Mouse (Mus musculus): Measurements from ENCODE around the gene Odf3l1. TPM values are rescaled to one million over a fixed set of nuclear protein-coding genes. Genes with fewer than 3 reads are reported as not detected.

Odf3l1 gene
- total and polyA plus RNA-seq, 2 experiments from 2014 or later, result 0.14 to 0.42 TPM

GRCm38 (mm10) chr9:56865673-56866400 lies 1.4 kb upstream of the Odf3l1 start:
- TF ChIP-seq CTCF (IDR thresholded peaks at IDR 0.05; ENCODE audit: low read depth), result no peak
- Histone ChIP-seq H3K4me2 (ENCODE audit: low read depth, low read length) (peak overlapping the region; percentile 50), H3K27me3 (ENCODE audit: insufficient read depth, low read length) (0 out of 2 replicates have a peak, but pooled peaks cover 4% of the 10 kb centered on the region), H3K27ac (peak overlapping the region; percentile 38; the same call in 1 of the 2 replicates), H3K4me1 (ENCODE audit: insufficient read depth, low read length) (peaks cover 13% of the 10 kb centered on the region; the same call in 1 of the 2 replicates), H3K9me3 (ENCODE audit: low read length) (no peaks in the 10 kb centered on the region), H3K4me3 (ENCODE audit: low read length) (peak overlapping the region; percentile 22), H3K36me3 (ENCODE audit: insufficient read depth, low read length) (no peaks in the 10 kb centered on the region), H3K9ac (replicated peaks; ENCODE audit: low read length) (0 out of 2 replicates have a peak overlapping the region, but pooled peaks have one; percentile 3)
- DNase-seq (ENCODE audit: low spot score) (no peak), ATAC-seq (no peak)
- WGBS, result 68% methylated on average over 11 of the region's 11 CpGs

GRCm38 (mm10) chr9:56864832-56865231 lies 353 bp upstream of the Odf3l1 start, which contains the start of gene Cspg4:
Gene Cspg4, plus strand, starts transcription at chr9:56865033.
- TF ChIP-seq CTCF (IDR thresholded peaks at IDR 0.05; ENCODE audit: low read depth), result no peak
- Histone ChIP-seq H3K4me1 (ENCODE audit: insufficient read depth, low read length) (peaks cover 10% of the 10 kb centered on the region; the same call in 1 of the 2 replicates), H3K27ac (peak within 1 kb of the TSS; percentile 38; the same call in 1 of the 2 replicates), H3K4me3 (ENCODE audit: low read length) (peak within 1 kb of the TSS; percentile 22), H3K36me3 (ENCODE audit: insufficient read depth, low read length) (no peaks in the 10 kb centered on the region), H3K9me3 (ENCODE audit: low read length) (no peaks in the 10 kb centered on the region), H3K27me3 (ENCODE audit: insufficient read depth, low read length) (0 out of 2 replicates have a peak, but pooled peaks cover 4% of the 10 kb centered on the region), H3K4me2 (ENCODE audit: low read depth, low read length) (peak within 1 kb of the TSS; percentile 50), H3K9ac (replicated peaks; ENCODE audit: low read length) (0 out of 2 replicates have a peak within 1 kb of the TSS, but pooled peaks have one; percentile 3)
- WGBS, result 5% methylated on average over 24 of the region's 24 CpGs
- ATAC-seq (no peak), DNase-seq (ENCODE audit: low spot score) (peak; percentile 66)

GRCm38 (mm10) chr9:56862863-56863262 lies 1.6 kb downstream of the Odf3l1 start:
- WGBS, result 70% methylated on average over 2 of the region's 2 CpGs
- Histone ChIP-seq H3K27me3 (ENCODE audit: insufficient read depth, low read length) (0 out of 2 replicates have a peak, but pooled peaks cover 4% of the 10 kb centered on the region), H3K27ac (no peak overlapping the region), H3K4me2 (ENCODE audit: low read depth, low read length) (no peak overlapping the region), H3K4me1 (ENCODE audit: insufficient read depth, low read length) (peaks cover 3% of the 10 kb centered on the region; the same call in 1 of the 2 replicates), H3K9me3 (ENCODE audit: low read length) (no peaks in the 10 kb centered on the region), H3K36me3 (ENCODE audit: insufficient read depth, low read length) (no peaks in the 10 kb centered on the region), H3K4me3 (ENCODE audit: low read length) (no peak overlapping the region), H3K9ac (replicated peaks; ENCODE audit: low read length) (no peak overlapping the region)
- DNase-seq (ENCODE audit: low spot score), result no peak
- TF ChIP-seq CTCF (IDR thresholded peaks at IDR 0.05; ENCODE audit: low read depth), result no peak
- ATAC-seq, result no peak

- TF ChIP-seq CTCF (IDR thresholded peaks at IDR 0.05; ENCODE audit: low read depth), result no peak
- Histone ChIP-seq H3K4me1 (ENCODE audit: insufficient read depth, low read length) (peaks cover 3% of the 10 kb centered on the region; the same call in 1 of the 2 replicates), H3K27me3 (ENCODE audit: insufficient read depth, low read length) (0 out of 2 replicates have a peak, but pooled peaks cover 4% of the 10 kb centered on the region), H3K4me2 (ENCODE audit: low read depth, low read length) (no peak overlapping the region), H3K4me3 (ENCODE audit: low read length) (no peak overlapping the region), H3K36me3 (ENCODE audit: insufficient read depth, low read length) (no peaks in the 10 kb centered on the region), H3K27ac (no peak overlapping the region), H3K9ac (replicated peaks; ENCODE audit: low read length) (no peak overlapping the region), H3K9me3 (ENCODE audit: low read length) (no peaks in the 10 kb centered on the region)
- WGBS, result 57% methylated on average over 15 of the region's 15 CpGs
- DNase-seq (ENCODE audit: low spot score) (no peak), ATAC-seq (no peak)
Measured at GRCm38 (mm10) chr9:56860486-56861269, 3.8 kb downstream of the Odf3l1 start.

- no peak overlapping the region for H3K4me2 ChIP-seq (ENCODE audit: low read depth, low read length)
- no peak overlapping the region for H3K27ac ChIP-seq
- no peak overlapping the region for H3K4me3 ChIP-seq (ENCODE audit: low read length)
- 61% methylated on average over 3 of the region's 3 CpGs for WGBS
- H3K36me3 ChIP-seq (ENCODE audit: insufficient read depth, low read length), result no peaks in the 10 kb centered on the region
- no peaks in the 10 kb centered on the region for H3K9me3 ChIP-seq (ENCODE audit: low read length)
- no peak for DNase-seq (ENCODE audit: low spot score)
- no peak for ATAC-seq
- H3K9ac ChIP-seq (replicated peaks; ENCODE audit: low read length), result no peak overlapping the region
- peaks cover 3% of the 10 kb centered on the region; the same call in 1 of the 2 replicates for H3K4me1 ChIP-seq (ENCODE audit: insufficient read depth, low read length)
- TF ChIP-seq CTCF (IDR thresholded peaks at IDR 0.05; ENCODE audit: low read depth), result no peak
- H3K27me3 ChIP-seq (ENCODE audit: insufficient read depth, low read length), result 0 out of 2 replicates have a peak, but pooled peaks cover 4% of the 10 kb centered on the region
Measured at GRCm38 (mm10) chr9:56860035-56860434, 4.4 kb downstream of the Odf3l1 start.

GRCm38 (mm10) chr9:56857463-56857862 lies 7.0 kb downstream of the Odf3l1 start:
- H3K36me3 ChIP-seq (ENCODE audit: insufficient read depth, low read length), result no peaks in the 10 kb centered on the region
- H3K27ac ChIP-seq, result no peak overlapping the region
- H3K4me1 ChIP-seq (ENCODE audit: insufficient read depth, low read length), result no peaks in the 10 kb centered on the region
- TF ChIP-seq CTCF (IDR thresholded peaks at IDR 0.05; ENCODE audit: low read depth), result no peak
- no peak overlapping the region for H3K9ac ChIP-seq (replicated peaks; ENCODE audit: low read length)
- no peaks in the 10 kb centered on the region for H3K27me3 ChIP-seq (ENCODE audit: insufficient read depth, low read length)
- no peaks in the 10 kb centered on the region for H3K9me3 ChIP-seq (ENCODE audit: low read length)
- no peak overlapping the region for H3K4me2 ChIP-seq (ENCODE audit: low read depth, low read length)
- DNase-seq (ENCODE audit: low spot score) (no peak), ATAC-seq (no peak)
- WGBS, result 67% methylated on average over 3 of the region's 3 CpGs
- H3K4me3 ChIP-seq (ENCODE audit: low read length), result no peak overlapping the region
